16 mouse cellular contexts compared by ENCODE assay signal in genomic region chr3:85500096-85500495, GRCm38 (mm10).
"Had no signal": no experiment of that assay in that cellular context is flagged by ENCODE, and none has a peak within 500 bp of the region (broad histone marks: within the 10 kb centered on the region; RNA-seq: fewer than 3 reads in every experiment).

No protein-coding gene starts in this region.

- DNase-seq: heart, postnatal 10 days; heart, postnatal 14 days; heart, postnatal 36 days; heart, postnatal 4 days; kidney, adult 11 months; kidney, adult 18-20 months; kidney, adult 2 months; kidney, adult 8-10 months; kidney, adult 9 months; kidney, postnatal 10 days; kidney, postnatal 14 days; kidney, postnatal 25 days; kidney, postnatal 36 days; kidney, postnatal 4 days; layer of hippocampus, adult 9-11 months; layer of hippocampus, postnatal 36 days had no signal
